Mouse (Mus musculus) megakaryocyte, embryonic 14.5 days (primary cell): Measurements from ENCODE around the gene BC037034.

Source experiments
- FLI1 ChIP-seq: IDR thresholded peaks from 2 replicates; pipeline ENCODE4 v1.6.1; 2012; ENCODE audit warnings: low read length, inconsistent platforms, mixed read lengths
- GATA1 ChIP-seq: IDR thresholded peaks from 3 replicates; pipeline ENCODE4 v1.6.1; 2012; ENCODE audit warnings: mixed read lengths, low read length, inconsistent platforms, borderline replicate concordance

DNA sequence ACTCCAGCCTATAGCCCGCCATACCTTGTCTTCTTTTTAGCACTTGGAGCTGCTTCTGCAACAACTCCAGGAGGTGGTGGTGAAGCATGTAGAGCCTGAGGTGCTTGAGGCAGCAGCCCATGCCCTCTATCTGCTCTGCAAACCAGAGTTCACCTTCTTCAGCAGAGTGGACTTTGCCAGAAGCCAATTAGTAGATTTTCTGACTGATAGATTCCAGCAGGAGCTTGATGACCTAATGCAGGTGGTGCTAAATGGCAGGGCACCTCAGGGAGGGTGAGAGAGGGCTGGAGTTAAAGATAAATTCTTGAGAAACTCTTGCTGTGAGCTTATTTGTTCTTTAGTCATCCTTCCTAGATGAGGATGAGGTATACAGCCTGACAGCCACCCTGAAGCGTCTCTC lies 35.8 kb upstream of the BC037034 start:
- no peak for TF ChIP-seq GATA1
- TF ChIP-seq FLI1 = no peak
